Mouse (Mus musculus) liver, adult 2 months (tissue): ENCODE measurements around the gene Tent4a. TPM values are rescaled to one million over a fixed set of nuclear protein-coding genes. Genes with fewer than 3 reads are reported as not detected.

Experiments used
- DNase-seq: peaks from one replicate; pipeline ENCODE4 v3.0.0-alpha.2; 2011; ENCODE audit warnings: low read depth, low spot score; ENCODE audit errors: extremely low read depth
- H3K27ac ChIP-seq: fragments of 200-500 bp; replicated peaks from 2 replicates; pipeline ENCODE4 v1.5.1; 2012; ENCODE audit warnings: low read depth, mild to moderate bottlenecking, control low read depth, inconsistent platforms, low read length; ENCODE audit not compliant: insufficient read depth
- H3K27me3 ChIP-seq: fragments of 200-500 bp; 2 replicates; pipeline ENCODE4 v1.6.1; 2012; ENCODE audit warnings: mild to moderate bottlenecking, moderate library complexity, low read length, inconsistent platforms; ENCODE audit not compliant: control insufficient read depth, insufficient read depth
- H3K36me3 ChIP-seq: fragments of 200-500 bp; 2 replicates; pipeline ENCODE4 v1.6.1; 2012; ENCODE audit warnings: low read length, inconsistent platforms; ENCODE audit not compliant: control insufficient read depth, insufficient read depth
- H3K4me1 ChIP-seq: fragments of 200-500 bp; 2 replicates; pipeline ENCODE4 v1.6.1; 2011; ENCODE audit warnings: low read length; ENCODE audit not compliant: control insufficient read depth, insufficient read depth
- H3K4me3 ChIP-seq: fragments of 200-500 bp; 2 replicates; pipeline ENCODE4 v1.5.1; 2011; ENCODE audit warnings: low read depth, mild to moderate bottlenecking, control low read depth, low read length, moderate library complexity; ENCODE audit not compliant: insufficient read depth
- H3K79me2 ChIP-seq: fragments of 200-500 bp; 2 replicates; pipeline ENCODE4 v1.6.1; 2012; ENCODE audit warnings: inconsistent platforms, mild to moderate bottlenecking, low read length, moderate library complexity; ENCODE audit not compliant: control insufficient read depth, insufficient read depth
- H3K9ac ChIP-seq: fragments of 200-500 bp; 2 replicates; pipeline ENCODE4 v1.6.1; 2012; ENCODE audit warnings: low read depth, mild to moderate bottlenecking, control low read depth, inconsistent platforms, low read length
- CTCF ChIP-seq: fragments of 200-500 bp; IDR thresholded peaks from 2 replicates; pipeline ENCODE4 v1.5.1; 2011; ENCODE audit warnings: low read depth, low read length, control low read depth
- POLR2A ChIP-seq: fragments of 200-500 bp; IDR thresholded peaks from 2 replicates; pipeline ENCODE4 v1.6.1; 2011; ENCODE audit warnings: low read length, control low read depth; ENCODE audit not compliant: insufficient read depth; ENCODE audit errors: extremely low read depth
- WGBS: fragments of 180-500 bp; shearing (Covaris S2); methylation state at CpG from one replicate; pipeline ENCODE4 v1.1.7; 2018; 5-methylcytosine and 5-hydroxymethylcytosine counted together
- polyA plus RNA-seq: library from polyadenylated mRNA; depleted of rRNA; stranded (reverse); fragments of >200 nt; gene quantifications from 2 replicates; pipeline ENCODE4 v1.2.3, GENCODE M21; 2012
- total RNA-seq: library from RNA; depleted of rRNA; stranded (reverse); fragments of >200 nt; gene quantifications from 2 replicates; pipeline ENCODE4 v1.2.3, GENCODE M21; 2014

The Tent4a gene
- total and polyA plus RNA-seq, 2 experiments, result 8.7 to 11.0 TPM

DNA sequence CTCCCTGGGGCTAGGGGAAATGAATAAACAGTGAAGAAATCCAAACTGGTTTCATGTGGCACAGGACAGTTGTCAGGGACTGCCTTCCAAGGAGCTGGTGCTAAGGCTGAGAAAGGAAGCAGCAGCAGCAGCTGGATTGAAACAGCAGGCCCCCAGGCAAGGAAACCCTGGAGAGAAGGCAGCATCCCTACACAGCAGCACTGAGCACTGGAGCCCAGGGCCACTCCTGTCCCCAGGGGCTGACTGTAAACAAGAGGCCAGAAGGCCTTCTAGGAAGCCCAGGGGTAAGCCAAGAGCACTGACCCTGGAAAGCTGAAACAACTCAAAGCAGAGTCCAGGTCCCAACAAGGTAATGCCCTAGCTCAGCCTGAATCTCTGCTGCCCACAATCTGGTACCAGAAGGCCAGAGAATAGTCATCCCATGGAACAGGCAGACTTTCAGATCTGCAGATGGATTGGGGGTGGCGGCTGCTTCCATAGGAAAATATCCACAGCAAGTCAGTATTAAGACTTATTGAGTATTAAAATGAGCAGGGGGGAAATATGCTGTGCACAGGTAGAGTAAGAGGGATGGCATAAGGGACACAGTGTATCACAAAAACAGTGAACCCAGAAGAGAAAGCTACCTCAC, 12.1 kb downstream of the Tent4a start:
- H3K9ac ChIP-seq, result no peak overlapping the region
- H3K27me3 ChIP-seq, result no peaks in the 10 kb centered on the region

DNA sequence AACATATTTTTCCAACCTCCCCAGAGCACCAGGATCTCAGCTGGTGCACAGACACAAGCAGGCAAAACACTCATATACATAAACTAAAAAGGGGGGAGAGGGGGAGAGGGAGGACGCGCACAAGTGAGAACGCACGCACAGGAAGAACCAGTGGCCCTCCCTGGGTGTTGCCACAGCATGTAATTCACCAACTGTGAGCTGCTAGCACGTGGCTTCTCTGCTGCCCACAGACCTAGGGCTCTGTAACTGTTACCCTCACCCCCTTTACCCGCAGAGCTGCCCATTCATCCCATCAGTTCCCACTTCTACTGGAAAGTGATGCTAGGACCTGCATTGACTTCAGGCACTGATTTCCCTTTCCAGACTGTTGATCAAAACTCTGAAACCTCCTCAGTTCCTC, 15.3 kb downstream of the Tent4a start:
- Histone ChIP-seq H3K36me3 (peaks cover 3% of the 10 kb centered on the region; the same call in 1 of the 2 replicates), H3K27me3 (no peaks in the 10 kb centered on the region), H3K4me1 (peaks cover 27% of the 10 kb centered on the region), H3K79me2 (peaks cover 61% of the 10 kb centered on the region), H3K4me3 (no peak overlapping the region), H3K27ac (no peak overlapping the region), H3K9ac (no peak overlapping the region)
- 89% methylated on average over 6 of the region's 6 CpGs for WGBS
- DNase-seq, result no peak
- TF ChIP-seq POLR2A, result no peak
- no peak for TF ChIP-seq CTCF

More for the DNA sequence above, 12.1 kb downstream of the Tent4a start:
- peak; percentile 73 for DNase-seq
- Histone ChIP-seq H3K4me1 (peaks cover 49% of the 10 kb centered on the region), H3K27ac (no peak overlapping the region), H3K79me2 (peaks cover 64% of the 10 kb centered on the region), H3K4me3 (no peak overlapping the region), H3K36me3 (no peaks in the 10 kb centered on the region)
- TF ChIP-seq CTCF, result no peak
- TF ChIP-seq POLR2A, result no peak
- WGBS, result 92% methylated on average over 1 of the region's 1 CpGs

- Histone ChIP-seq H3K36me3 (peaks cover 9% of the 10 kb centered on the region), H3K27me3 (no peaks in the 10 kb centered on the region), H3K9ac (no peak overlapping the region), H3K4me3 (no peak overlapping the region), H3K79me2 (peaks cover 51% of the 10 kb centered on the region), H3K4me1 (peaks cover 13% of the 10 kb centered on the region), H3K27ac (no peak overlapping the region)
- WGBS, result 62% methylated on average over 6 of the region's 6 CpGs
- DNase-seq, result peak; percentile 41
- TF ChIP-seq POLR2A (no peak), CTCF (no peak)
Measured at GRCm38 (mm10) chr13:69517445-69517844, 17.0 kb downstream of the Tent4a start.

DNA sequence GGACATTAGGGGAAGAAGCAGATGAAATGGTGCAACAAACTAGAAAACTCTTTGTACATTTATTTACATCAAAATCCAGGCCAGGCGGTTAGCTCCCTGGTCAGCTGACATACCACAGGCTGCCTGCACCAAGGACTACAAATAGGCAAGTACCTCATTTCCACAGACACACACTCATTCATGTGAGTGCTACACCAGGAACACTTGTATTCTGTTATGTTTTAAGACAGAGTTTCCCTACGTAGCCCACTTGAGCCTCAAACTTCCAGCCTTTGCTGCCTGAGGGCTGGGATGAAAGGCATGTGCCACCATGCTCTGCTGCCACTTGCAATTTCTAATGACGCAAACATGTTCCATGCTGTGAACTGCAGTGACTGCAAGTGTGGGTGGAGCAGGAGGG, 19.3 kb downstream of the Tent4a start:
- WGBS, result 85% methylated on average over 3 of the region's 3 CpGs
- H3K36me3 ChIP-seq, result peaks cover 18% of the 10 kb centered on the region

DNA sequence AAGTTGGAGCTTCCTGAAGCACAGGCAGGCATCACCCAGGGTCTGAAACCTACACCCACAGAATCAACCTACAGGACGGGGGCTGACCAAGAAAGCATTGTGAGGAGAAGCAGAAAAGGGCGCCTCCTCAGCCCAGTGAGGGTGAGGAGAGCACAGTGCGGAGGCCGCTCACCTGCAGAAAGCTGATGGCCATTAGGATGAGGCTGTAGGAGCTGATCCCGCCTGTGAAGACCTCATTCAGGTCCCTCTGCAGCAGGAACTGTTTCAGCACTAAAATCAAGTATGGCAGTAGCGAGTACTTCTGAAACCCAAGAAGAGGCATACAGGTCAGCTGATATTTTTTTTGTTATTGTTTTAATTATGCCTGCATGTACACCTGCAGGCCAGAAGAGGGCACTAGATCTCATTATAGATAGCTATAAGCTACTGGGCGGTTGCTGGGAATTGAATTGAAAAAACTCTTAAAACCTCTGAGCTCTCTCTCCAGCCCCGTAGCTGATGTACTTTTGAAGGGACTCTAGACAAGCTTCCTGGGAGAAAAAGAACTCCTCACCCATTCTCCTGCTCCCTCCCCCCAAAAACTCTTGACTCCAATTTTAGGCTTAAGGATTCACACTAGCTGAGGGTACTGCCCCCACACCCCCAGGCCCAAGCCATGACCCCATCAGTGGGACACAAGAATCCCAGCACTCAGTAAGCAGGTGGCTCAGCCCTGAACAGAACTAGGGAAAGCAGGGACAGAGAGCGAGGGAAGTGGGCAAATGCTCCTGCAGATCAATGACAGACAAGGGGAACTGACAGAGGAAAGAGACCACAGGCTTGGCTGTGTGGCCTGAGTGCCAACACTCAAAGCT, 24.8 kb downstream of the Tent4a start:
- DNase-seq, result peak; percentile 44
- Histone ChIP-seq H3K27ac (no peak overlapping the region), H3K36me3 (peaks cover 34% of the 10 kb centered on the region), H3K79me2 (peaks cover 5% of the 10 kb centered on the region; the same call in 1 of the 2 replicates), H3K27me3 (no peaks in the 10 kb centered on the region), H3K4me3 (no peak overlapping the region), H3K4me1 (no peaks in the 10 kb centered on the region), H3K9ac (no peak overlapping the region)
- TF ChIP-seq CTCF, result no peak
- no peak for TF ChIP-seq POLR2A
- WGBS, result 63% methylated on average over 9 of the region's 9 CpGs

More for the DNA sequence above, 19.3 kb downstream of the Tent4a start:
- no peak overlapping the region for H3K4me3 ChIP-seq
- H3K27ac ChIP-seq, result no peak overlapping the region
- no peaks in the 10 kb centered on the region for H3K27me3 ChIP-seq
- DNase-seq, result no peak
- peaks cover 35% of the 10 kb centered on the region; the same call in 1 of the 2 replicates for H3K79me2 ChIP-seq
- peaks cover 10% of the 10 kb centered on the region for H3K4me1 ChIP-seq
- TF ChIP-seq CTCF (no peak), POLR2A (no peak)
- H3K9ac ChIP-seq, result no peak overlapping the region
